Mouse (Mus musculus) kidney, postnatal 36 days (tissue): Measurements from ENCODE around the gene Vti1a.

Source experiments
- DNase-seq, 2 experiments: peaks; one replicate each; pipeline ENCODE4 v3.0.0; 2021 to 2022; ENCODE audit warnings: mixed read lengths in 2 of 2

Gene Vti1a

GRCm38 (mm10) chr19:55469301-55470051 is 153.4 kb downstream of the Vti1a start:
- no peak for DNase-seq

GRCm38 (mm10) chr19:55472582-55472981 is 156.5 kb downstream of the Vti1a start:
- no peak for DNase-seq

GRCm38 (mm10) chr19:55474225-55474624 is 158.1 kb downstream of the Vti1a start:
- DNase-seq = no peak

DNA sequence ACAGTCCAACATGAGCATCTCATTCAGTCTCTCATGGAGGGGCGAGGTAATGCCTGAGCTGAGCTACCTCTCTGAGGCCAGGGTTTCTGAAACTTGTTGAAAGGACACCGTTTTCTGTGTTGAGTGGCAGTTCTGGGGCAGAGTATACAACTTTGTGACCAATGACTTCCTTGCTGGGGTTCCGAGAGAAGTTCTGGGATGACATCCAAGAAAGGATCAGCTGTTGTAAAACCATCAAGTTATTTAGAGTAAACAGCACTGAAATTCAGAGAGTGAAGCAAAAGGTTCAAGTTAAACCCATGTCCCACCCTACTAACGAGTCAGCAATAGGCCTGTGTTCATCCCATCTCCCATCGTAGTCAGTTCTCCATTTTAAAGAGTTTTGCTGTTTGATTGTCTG is 164.4 kb downstream of the Vti1a start:
- peak in 1 of 2 experiments; percentile 44 for DNase-seq

GRCm38 (mm10) chr19:55481308-55481707 is 165.2 kb downstream of the Vti1a start:
- DNase-seq = peak in 1 of 2 experiments; percentile 31

DNA sequence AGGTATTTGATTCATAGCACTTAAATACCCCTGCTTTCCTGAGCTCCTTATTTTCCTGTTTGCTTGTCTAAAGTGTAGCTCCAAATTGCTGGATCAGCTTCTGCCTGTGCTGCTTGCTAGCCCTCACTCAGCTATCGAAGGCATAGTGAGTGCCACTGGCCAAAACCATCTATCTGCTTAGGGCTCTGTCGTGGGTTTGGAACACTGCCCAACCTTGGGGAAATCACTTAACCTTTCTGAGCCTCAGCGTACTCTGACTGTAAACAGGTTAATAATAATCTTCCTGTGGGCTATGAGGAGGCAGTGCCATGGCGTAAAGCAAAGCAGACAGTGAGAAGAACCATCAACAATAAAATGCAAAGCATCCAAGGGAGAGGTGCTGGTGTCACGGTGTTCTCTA is 167.4 kb downstream of the Vti1a start:
- peak; percentile 70 to 71 for DNase-seq

DNA sequence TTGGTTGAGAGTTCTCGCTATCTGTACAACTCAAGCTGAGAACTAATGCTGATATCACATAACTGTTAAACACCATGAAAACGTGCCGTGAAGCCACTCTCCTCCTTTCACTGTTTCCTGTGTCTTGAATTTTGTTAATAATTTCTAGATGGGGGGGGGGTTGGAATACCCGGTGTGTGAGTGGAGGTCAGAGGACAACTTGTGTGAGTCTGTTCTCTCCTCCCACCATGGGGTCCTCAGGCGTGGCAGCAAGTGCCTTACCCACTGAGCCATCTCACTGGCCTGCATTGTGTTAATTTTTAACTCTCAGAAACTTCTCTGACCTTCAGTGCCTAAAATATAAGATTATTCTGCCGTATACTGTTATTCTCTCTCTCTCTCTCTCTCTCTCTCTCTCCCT is 168.5 kb downstream of the Vti1a start:
- peak; percentile 68 to 89 for DNase-seq

DNA sequence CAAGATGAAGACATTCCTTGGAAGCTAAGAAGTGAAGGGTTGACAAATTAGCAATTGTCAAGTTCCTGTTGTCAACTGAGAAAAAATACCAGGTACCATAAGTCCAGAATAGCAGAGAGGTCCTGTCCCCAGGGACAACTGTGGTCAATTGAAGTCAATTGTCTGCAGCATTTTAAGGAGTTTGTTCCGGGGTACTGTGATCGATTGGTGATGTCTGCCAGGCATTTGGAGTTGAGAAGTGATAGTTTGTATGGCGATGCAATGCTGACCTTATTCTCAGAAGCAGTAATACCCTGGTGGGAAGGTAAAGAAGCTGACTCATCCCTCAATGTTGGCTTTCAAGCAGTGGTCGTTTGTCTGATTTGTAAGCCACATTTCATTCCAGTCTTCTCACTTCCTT is 170.4 kb downstream of the Vti1a start:
- no peak for DNase-seq

- DNase-seq = no peak
These were observed 175.3 kb downstream of the Vti1a start for GRCm38 (mm10) chr19:55491126-55492076.

GRCm38 (mm10) chr19:55496333-55496732 is 180.2 kb downstream of the Vti1a start:
- DNase-seq = peak in 1 of 2 experiments; percentile 33

GRCm38 (mm10) chr19:55499179-55499863 is 183.2 kb downstream of the Vti1a start:
- DNase-seq = no peak

GRCm38 (mm10) chr19:55501985-55502384 is 185.9 kb downstream of the Vti1a start:
- DNase-seq = no peak

DNA sequence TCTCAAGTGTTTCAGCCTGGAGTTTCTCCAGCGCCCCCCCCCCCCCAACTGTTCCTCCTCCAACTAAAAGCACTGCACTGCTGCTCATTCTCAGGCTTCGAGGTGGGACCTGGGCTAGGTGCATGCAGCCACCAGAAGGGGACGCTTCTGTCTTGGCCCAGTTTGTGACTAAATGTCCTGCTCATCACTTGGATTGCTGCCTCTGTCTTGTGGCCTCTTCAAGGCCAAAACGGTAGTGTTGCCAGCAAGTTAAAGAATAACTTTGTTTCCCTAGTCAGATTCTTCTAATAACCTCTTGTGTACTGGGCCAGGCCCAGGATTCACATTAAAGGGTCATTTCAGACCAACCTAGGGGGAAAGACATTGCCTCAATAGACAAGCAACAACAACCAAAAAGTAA is 187.7 kb downstream of the Vti1a start:
- peak; percentile 73 to 91 for DNase-seq

DNA sequence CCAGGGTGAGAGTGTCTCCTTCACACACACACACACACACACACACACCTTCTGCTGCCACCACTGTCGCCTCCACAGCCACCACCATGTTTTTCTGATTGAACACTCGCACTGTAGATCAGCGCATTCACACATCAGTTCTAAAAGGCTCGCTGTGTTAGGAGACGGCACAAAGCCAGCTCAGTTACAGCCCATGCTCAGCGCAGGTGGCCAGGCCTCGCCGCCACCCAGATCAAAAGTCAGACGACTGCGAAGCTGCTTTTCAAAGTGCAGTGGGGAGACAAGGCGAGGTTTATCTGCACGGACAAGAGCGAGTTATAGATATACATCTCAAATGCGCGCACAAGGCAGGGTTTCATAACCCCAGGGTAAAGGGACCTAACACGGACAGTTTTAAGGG is 191.7 kb downstream of the Vti1a start:
- DNase-seq = peak; percentile 68 to 73

DNA sequence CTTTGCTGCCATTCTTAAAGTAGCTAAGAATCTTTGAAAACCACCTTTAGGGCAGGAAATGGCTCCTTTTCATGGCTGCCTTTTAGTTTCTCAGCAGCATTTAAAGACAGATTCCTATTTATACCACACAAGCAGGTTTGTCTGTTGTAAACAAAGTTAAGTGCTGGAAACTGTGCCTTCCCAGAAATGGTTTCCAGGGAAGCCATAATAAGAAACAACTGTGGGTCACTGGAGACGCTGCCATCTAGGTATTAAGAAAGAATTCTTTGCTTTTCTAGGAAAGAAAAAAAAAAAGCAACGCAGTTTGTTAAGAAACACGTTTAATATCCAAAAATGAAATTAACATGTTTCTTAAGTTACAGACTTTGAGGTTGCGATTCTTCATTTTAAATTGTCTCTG is 192.1 kb downstream of the Vti1a start:
- no peak for DNase-seq

DNA sequence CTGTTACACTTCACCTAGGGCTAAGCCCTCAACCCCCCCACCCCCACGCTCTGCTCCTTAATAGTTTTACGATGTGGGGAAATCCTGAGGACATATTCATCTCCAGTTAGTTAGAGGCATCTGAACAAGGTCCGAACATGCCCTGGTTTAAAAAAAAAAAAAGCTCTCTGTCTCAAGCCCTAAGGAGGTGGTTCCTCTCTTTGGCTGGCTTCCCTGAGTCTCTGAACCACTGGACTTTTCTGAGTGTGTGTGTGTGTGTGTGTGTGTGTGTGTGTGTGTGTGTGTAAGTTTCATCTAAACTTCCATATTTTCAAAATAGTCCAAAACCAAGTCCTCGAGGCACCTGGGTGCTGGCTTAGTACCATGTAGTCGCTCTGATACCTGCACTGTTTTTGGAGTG is 192.9 kb downstream of the Vti1a start:
- DNase-seq = peak; percentile 73 to 82

- no peak for DNase-seq
These were observed 193.5 kb downstream of the Vti1a start for GRCm38 (mm10) chr19:55509618-55510017.

DNA sequence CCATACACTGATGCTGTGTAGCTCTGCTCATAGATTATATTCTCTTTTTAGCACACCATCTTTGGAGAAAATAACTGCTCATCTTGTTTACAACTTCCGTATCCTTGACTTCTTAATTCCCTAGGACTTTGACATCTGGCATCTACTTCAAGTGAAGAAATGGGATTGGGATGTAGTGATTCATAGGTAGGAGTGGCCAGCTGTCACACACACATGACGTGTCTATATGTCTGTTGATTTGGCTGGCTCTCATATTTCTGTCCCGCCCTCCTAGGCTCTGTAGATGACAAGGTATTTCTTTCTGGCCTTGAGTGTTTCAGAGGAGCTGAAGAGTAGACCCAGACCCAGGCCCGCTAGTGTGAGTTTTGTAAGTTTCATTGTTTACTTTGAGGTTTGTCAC is 197.8 kb downstream of the Vti1a start:
- no peak for DNase-seq

DNA sequence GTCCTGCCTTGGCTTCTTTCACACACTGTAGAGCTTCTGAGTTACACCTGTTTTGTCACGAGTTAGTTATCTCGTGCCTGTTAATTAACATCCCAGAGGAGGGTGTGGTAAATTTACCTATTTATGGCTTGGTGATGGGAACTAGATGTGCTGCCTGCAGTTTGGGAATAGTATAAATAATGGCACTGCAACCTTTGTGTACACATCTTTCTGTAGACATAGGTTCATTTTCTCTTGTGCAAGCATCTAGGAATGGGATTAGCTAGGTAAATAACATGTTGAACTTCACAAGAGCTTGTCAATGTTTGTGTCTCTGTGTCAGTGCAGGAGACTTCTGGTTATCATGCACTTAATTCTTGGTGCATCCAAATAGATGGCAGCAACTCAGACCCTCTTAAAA is 204.1 kb downstream of the Vti1a start:
- DNase-seq = no peak

DNA sequence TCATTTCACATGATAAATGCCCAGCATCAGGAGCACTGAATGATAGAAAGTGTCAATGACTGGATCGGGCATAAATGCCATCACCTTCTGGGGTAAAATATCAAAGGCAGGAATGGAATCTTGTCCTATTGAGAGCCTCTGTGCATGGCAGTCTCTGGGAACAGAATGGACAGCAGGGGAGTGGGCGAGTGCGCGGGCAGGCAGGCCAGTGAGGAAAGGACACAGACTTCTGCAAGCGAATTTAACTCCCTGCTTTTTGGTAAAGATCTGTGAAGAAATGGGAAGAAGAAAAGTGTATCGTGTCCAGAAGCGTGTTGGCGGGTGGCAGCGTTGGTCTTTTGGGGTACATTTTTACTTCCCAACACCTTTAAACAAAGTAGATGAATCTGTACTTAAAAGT is 207.2 kb downstream of the Vti1a start:
- no peak for DNase-seq

- DNase-seq = no peak
These were observed 208.3 kb downstream of the Vti1a start for GRCm38 (mm10) chr19:55524385-55524784.

GRCm38 (mm10) chr19:55525056-55525455 is 209.0 kb downstream of the Vti1a start:
- DNase-seq = no peak

DNA sequence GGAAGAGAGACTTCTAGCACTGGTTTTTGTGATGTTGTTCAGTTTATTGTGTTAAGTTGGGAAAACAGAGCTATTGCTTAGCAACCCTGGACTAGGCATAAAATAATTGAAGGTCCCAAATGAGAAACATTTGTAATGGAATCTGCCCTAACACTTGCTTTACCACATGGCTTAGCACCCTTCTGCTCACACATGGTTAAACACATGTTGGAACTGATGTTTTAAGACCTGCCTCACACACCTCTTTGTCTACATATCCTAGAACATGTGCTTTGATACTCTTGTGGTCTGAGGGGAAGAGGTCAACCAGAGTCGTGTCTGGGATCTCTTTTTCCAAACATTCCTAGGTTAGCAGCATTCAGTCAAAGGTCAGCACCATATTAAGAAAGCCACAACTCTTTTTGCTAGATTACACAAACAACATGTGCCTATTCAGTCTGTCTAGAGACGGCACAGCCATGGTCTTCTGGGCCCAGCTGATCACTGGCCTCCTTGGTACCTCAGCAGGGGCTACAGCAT is 210.7 kb downstream of the Vti1a start:
- DNase-seq = no peak
